Mouse (Mus musculus) gastrocnemius, postnatal 14 days (tissue): ENCODE data around the gene Uhrf1. TPM values are rescaled to one million over a fixed set of nuclear protein-coding genes. Genes with fewer than 3 reads are reported as not detected.

Source experiments
- DNase-seq: peaks from one replicate; pipeline ENCODE4 v3.0.0; 2021; ENCODE audit warnings: mixed read lengths
- intact Hi-C: fragments of 180-260 bp; cut with DNase I; formaldehyde crosslinking; loops from one replicate; pipeline ENCODE4 v1.15.1; 2025; ENCODE audit warnings: low total_unique reads
- total RNA-seq, 2 experiments: library from RNA; stranded (reverse); gene quantifications; 2 replicates each; pipeline ENCODE4 v1.2.3; 2021

Gene Uhrf1
- total RNA-seq, 2 experiments from 2014 or later = 5.4 to 7.4 TPM

DNA sequence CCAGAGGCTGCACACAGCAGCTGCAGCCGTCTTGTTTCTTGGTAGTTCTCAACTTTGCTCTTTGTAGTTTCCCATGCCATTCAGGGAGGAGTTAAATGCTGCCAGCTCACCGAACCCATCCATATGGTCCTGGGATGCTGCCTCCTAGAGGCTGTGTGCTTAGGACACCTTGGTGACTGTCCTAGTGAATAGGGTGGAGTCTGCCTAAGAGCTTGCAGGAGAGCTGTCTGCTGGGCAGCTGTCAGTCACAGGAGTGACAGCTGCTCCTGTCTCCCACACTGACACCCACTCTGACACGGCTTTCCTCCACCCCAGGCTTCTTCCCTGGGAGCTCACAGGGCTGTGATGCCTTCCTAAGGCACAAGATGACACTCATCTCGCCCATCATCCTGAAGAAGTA, 69.0 kb downstream of the Uhrf1 start:
- intact Hi-C loops = no loop called here

More for the DNA sequence above, 69.0 kb downstream of the Uhrf1 start:
- DNase-seq = no peak

Other genes starting within 250 kb of the Uhrf1 start
- gene Ubxn6, start 228.3 kb upstream of the Uhrf1 start, total RNA-seq = 10 to 100 TPM; 38.3 to 38.9 TPM
- 10 to 100 TPM; 27.7 TPM for gene Hdgfl2, start 223.7 kb upstream of the Uhrf1 start, total RNA-seq
- 100 to 1,000 TPM; 127 to 310 TPM for gene Plin4, start 193.5 kb upstream of the Uhrf1 start, total RNA-seq
- gene Plin5, start 185.7 kb upstream of the Uhrf1 start, total RNA-seq = 10 to 100 TPM; 17.6 to 48.3 TPM
- gene Lrg1, start 181.3 kb upstream of the Uhrf1 start, total RNA-seq = 1 to 10 TPM; 2.9 to 5.6 TPM
- gene Sema6b, start 163.0 kb upstream of the Uhrf1 start, total RNA-seq = 10 to 100 TPM in 1 of 2 experiments, 1 to 10 TPM in 1; 9.8 to 12.1 TPM
- gene Tnfaip8l1, start 140.8 kb upstream of the Uhrf1 start, total RNA-seq = 1 to 10 TPM; 3.5 TPM
- gene Mydgf, start 119.4 kb upstream of the Uhrf1 start, total RNA-seq = 10 to 100 TPM; 23.4 to 26.4 TPM
- 10 to 100 TPM; 20.8 to 22.0 TPM for gene Dpp9, start 84.4 kb upstream of the Uhrf1 start, total RNA-seq
- gene Fem1a, start 46.5 kb upstream of the Uhrf1 start, total RNA-seq = 100 to 1,000 TPM; 101 to 117 TPM
- 1 to 10 TPM; 5.3 to 7.1 TPM for gene Ticam1, start 26.5 kb upstream of the Uhrf1 start, total RNA-seq
- gene Plin3, start 10.4 kb upstream of the Uhrf1 start, total RNA-seq = 10 to 100 TPM; 32.8 to 55.8 TPM
- gene Arrdc5, start 3.0 kb upstream of the Uhrf1 start, total RNA-seq = not detected
- gene Kdm4b, start 22.7 kb downstream of the Uhrf1 start, total RNA-seq = 10 to 100 TPM; 24.1 to 27.2 TPM
- 10 to 100 TPM; 38.2 to 44.4 TPM for gene Ptprs, start 173.2 kb downstream of the Uhrf1 start, total RNA-seq
- gene Znrf4, start 209.1 kb downstream of the Uhrf1 start, total RNA-seq = not detected